Mouse (Mus musculus): ENCODE measurements around the gene Mamdc2. TPM values are rescaled to one million over a fixed set of nuclear protein-coding genes. Genes with fewer than 3 reads are reported as not detected.
"Not testable (repeated sequence)": the region's sequence is repeated elsewhere in the genome, so short reads cannot be mapped to it uniquely, and the experiment has no call there.

The Mamdc2 gene
- polyA plus RNA-seq (2014; fragmentation: Nextera tagmentation; extraction: Ambion mirVana): 1.5 and 1.8 TPM in 2 replicates

DNA sequence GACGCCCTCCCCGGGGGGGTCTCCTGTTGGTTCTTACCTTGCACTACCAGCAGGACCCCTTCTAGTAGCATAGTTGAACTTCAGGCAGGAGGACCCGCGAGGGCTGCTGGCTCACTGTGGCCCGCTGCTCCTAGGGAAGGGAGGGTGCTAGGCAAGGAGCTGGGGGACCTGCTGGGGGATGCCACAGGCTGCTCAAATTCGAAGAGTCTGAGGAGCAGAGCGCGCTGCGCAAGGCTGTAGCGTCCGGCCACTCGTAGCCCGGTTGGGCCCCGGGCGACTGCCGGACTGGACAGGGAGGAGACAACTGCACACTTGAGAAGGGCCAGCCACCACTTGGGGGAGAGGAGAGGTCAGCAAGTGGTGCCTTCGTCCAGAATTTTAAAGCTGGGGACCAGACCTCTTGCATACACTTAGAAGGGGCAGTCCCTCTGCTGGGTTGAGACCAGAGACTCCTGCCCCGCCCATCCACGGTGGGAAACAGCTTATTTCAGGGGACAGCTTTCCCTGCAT, at the start of gene Mamdc2:
TSS of gene Mamdc2 (minus strand) at position 455 of the 510 bp plus-strand sequence.
- Histone ChIP-seq H3K9ac (ENCODE audit: low read depth, low read length) (peak within 1 kb of the TSS; percentile 67), H3K4me1 (ENCODE audit: control insufficient read depth, insufficient read depth, low read length) (peaks cover 4% of the 10 kb centered on the region; the same call in 1 of the 2 replicates), H3K9me3 (replicated peaks; ENCODE audit: control insufficient read depth, low read length) (0 out of 2 replicates have a peak, but pooled peaks cover 3% of the 10 kb centered on the region), H3K4me2 (peak within 1 kb of the TSS; percentile 98), H3K4me3 (ENCODE audit: low read depth, low read length) (peak within 1 kb of the TSS; percentile 56), H3K27ac (ENCODE audit: low read depth, low read length) (no peak within 1 kb of the TSS), H3K36me3 (ENCODE audit: control insufficient read depth, insufficient read depth, low read length) (no peaks in the 10 kb centered on the region), H3K27me3 (ENCODE audit: control insufficient read depth, insufficient read depth, low read length) (no peaks in the 10 kb centered on the region)
- peak; percentile 35; the same call in 1 of the 2 replicates for ATAC-seq (replicated peaks; ENCODE audit: insufficient number of reproducible peaks, low FRiP score, low TSS enrichment)
- WGBS (ENCODE audit: insufficient replicate concordance): 1% methylated on average over 19 of the region's 19 CpGs

- H3K36me3 ChIP-seq (ENCODE audit: control insufficient read depth, insufficient read depth, low read length): no peaks in the 10 kb centered on the region
- no peak overlapping the region for H3K9ac ChIP-seq (ENCODE audit: low read depth, low read length)
- H3K4me1 ChIP-seq (ENCODE audit: control insufficient read depth, insufficient read depth, low read length): no peaks in the 10 kb centered on the region
- 88% methylated on average over 7 of the region's 7 CpGs for WGBS (ENCODE audit: insufficient replicate concordance)
- ATAC-seq (replicated peaks; ENCODE audit: insufficient number of reproducible peaks, low FRiP score, low TSS enrichment): no peak
- no peak overlapping the region for H3K4me2 ChIP-seq
- no peaks in the 10 kb centered on the region for H3K27me3 ChIP-seq (ENCODE audit: control insufficient read depth, insufficient read depth, low read length)
- no peak overlapping the region for H3K4me3 ChIP-seq (ENCODE audit: low read depth, low read length)
- H3K27ac ChIP-seq (ENCODE audit: low read depth, low read length): no peak overlapping the region
- no peaks in the 10 kb centered on the region for H3K9me3 ChIP-seq (replicated peaks; ENCODE audit: control insufficient read depth, low read length)
Observed at GRCm38 (mm10) chr19:23498011-23498410, 49.8 kb upstream of the Mamdc2 start.

DNA sequence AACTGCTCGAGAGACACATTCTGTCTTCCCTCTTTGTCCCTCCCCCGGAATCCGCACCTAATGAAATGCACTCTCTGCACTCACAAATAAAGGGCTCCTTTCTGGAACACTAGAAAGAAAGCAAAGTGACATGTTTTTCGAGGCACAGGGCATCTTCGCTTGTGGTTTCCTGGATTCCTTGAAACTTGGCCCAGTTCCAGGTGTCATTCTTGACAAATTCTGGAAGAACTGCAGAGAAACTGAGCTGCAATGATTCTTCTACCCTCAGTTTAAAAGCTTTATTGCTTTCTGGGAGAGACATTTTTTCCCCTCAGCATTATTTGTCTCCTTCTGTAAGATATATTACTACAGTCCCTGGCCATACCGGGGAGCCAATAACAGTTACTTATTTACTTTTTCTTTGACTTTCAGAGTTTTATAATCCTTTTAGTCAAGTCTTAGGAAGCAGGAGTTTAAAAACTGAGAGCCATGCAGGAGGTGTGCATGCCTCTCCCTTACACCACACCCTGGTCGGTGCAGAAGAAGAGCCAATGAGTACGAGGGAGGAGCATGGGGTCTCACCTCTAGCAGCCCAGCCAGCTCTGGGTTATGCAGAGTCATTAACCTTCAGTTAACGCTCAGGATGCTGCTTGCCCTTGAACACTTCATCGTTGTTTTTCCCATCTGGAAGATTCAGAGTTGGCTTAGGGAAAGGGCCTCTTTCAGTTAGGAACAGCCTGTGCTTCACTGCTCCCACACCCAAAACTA, 49.1 kb upstream of the Mamdc2 start:
- Histone ChIP-seq H3K27me3 (ENCODE audit: control insufficient read depth, insufficient read depth, low read length) (no peaks in the 10 kb centered on the region), H3K4me3 (ENCODE audit: low read depth, low read length) (no peak overlapping the region), H3K36me3 (ENCODE audit: control insufficient read depth, insufficient read depth, low read length) (no peaks in the 10 kb centered on the region), H3K9me3 (replicated peaks; ENCODE audit: control insufficient read depth, low read length) (no peaks in the 10 kb centered on the region), H3K27ac (ENCODE audit: low read depth, low read length) (no peak overlapping the region), H3K4me1 (ENCODE audit: control insufficient read depth, insufficient read depth, low read length) (no peaks in the 10 kb centered on the region), H3K4me2 (no peak overlapping the region), H3K9ac (ENCODE audit: low read depth, low read length) (no peak overlapping the region)
- WGBS (ENCODE audit: insufficient replicate concordance): 79% methylated on average over 10 of the region's 10 CpGs
- no peak for ATAC-seq (replicated peaks; ENCODE audit: insufficient number of reproducible peaks, low FRiP score, low TSS enrichment)

- Histone ChIP-seq H3K27ac (ENCODE audit: low read depth, low read length) (no peak overlapping the region), H3K9ac (ENCODE audit: low read depth, low read length) (no peak overlapping the region), H3K4me2 (no peak overlapping the region), H3K4me3 (ENCODE audit: low read depth, low read length) (no peak overlapping the region), H3K4me1 (ENCODE audit: control insufficient read depth, insufficient read depth, low read length) (no peaks in the 10 kb centered on the region), H3K27me3 (ENCODE audit: control insufficient read depth, insufficient read depth, low read length) (no peaks in the 10 kb centered on the region), H3K36me3 (ENCODE audit: control insufficient read depth, insufficient read depth, low read length) (no peaks in the 10 kb centered on the region), H3K9me3 (replicated peaks; ENCODE audit: control insufficient read depth, low read length) (no peaks in the 10 kb centered on the region)
- ATAC-seq (replicated peaks; ENCODE audit: insufficient number of reproducible peaks, low FRiP score, low TSS enrichment): no peak
- 80% methylated on average over 3 of the region's 3 CpGs for WGBS (ENCODE audit: insufficient replicate concordance)
Observed at GRCm38 (mm10) chr19:23496536-23496935, 48.3 kb upstream of the Mamdc2 start.

DNA sequence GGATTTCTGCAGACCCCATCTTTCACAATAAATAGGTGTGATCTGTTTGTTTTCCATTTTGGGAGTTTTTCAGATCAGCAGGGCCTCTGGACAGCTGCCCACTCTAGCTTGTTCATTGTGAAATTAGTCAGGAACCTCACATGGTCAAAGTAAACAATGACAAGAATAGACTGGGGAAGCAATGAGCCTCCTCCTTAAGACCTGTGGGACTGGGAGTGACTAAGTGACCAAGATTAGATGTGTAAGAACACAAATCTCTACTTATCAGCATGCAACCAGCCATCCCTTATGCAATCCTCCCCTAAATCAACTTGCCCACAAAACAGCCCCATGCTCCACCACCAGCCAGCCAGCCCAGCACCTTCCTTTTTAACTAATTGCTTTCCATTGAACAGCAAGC, 44.4 kb upstream of the Mamdc2 start:
- ATAC-seq (replicated peaks; ENCODE audit: insufficient number of reproducible peaks, low FRiP score, low TSS enrichment): no peak
- Histone ChIP-seq H3K4me3 (ENCODE audit: low read depth, low read length) (no peak overlapping the region), H3K4me1 (ENCODE audit: control insufficient read depth, insufficient read depth, low read length) (0 out of 2 replicates have a peak, but pooled peaks cover 2% of the 10 kb centered on the region), H3K36me3 (ENCODE audit: control insufficient read depth, insufficient read depth, low read length) (no peaks in the 10 kb centered on the region), H3K27ac (ENCODE audit: low read depth, low read length) (no peak overlapping the region), H3K9ac (ENCODE audit: low read depth, low read length) (no peak overlapping the region), H3K27me3 (ENCODE audit: control insufficient read depth, insufficient read depth, low read length) (no peaks in the 10 kb centered on the region), H3K4me2 (no peak overlapping the region), H3K9me3 (replicated peaks; ENCODE audit: control insufficient read depth, low read length) (no peaks in the 10 kb centered on the region)

DNA sequence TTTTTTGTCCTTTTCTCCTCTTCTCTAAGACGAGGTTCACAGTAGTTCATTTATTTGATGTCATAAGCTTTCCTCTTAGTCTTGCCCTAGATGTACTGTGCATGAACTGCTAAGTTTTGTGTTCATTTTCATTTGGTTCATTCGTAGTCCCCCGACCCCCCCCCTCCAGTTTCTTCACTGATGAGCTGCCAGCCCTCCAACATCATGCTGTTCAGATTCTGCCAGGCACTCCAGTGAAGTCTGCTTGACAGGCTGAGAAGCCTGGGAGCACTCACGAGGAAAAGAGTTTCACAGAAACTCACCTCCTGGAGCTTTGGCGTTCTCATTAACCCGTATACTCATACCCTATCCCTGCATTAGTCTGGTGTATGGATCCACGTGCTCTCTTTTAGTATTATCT, 42.5 kb upstream of the Mamdc2 start:
- not testable (repeated sequence) for H3K4me1 ChIP-seq (ENCODE audit: control insufficient read depth, insufficient read depth, low read length); H3K4me3 ChIP-seq (ENCODE audit: low read depth, low read length); ATAC-seq (replicated peaks; ENCODE audit: insufficient number of reproducible peaks, low FRiP score, low TSS enrichment); H3K27ac ChIP-seq (ENCODE audit: low read depth, low read length); H3K27me3 ChIP-seq (ENCODE audit: control insufficient read depth, insufficient read depth, low read length); H3K36me3 ChIP-seq (ENCODE audit: control insufficient read depth, insufficient read depth, low read length); H3K9ac ChIP-seq (ENCODE audit: low read depth, low read length); H3K9me3 ChIP-seq (replicated peaks; ENCODE audit: control insufficient read depth, low read length); H3K4me2 ChIP-seq
- WGBS (ENCODE audit: insufficient replicate concordance): 36% methylated on average over 7 of the region's 7 CpGs

GRCm38 (mm10) chr19:23489780-23490179, 41.5 kb upstream of the Mamdc2 start:
- ATAC-seq (replicated peaks; ENCODE audit: insufficient number of reproducible peaks, low FRiP score, low TSS enrichment): no peak
- WGBS (ENCODE audit: insufficient replicate concordance): 26% methylated on average over 8 of the region's 8 CpGs
- H3K27ac ChIP-seq (ENCODE audit: low read depth, low read length): no peak overlapping the region
- no peaks in the 10 kb centered on the region for H3K9me3 ChIP-seq (replicated peaks; ENCODE audit: control insufficient read depth, low read length)
- no peaks in the 10 kb centered on the region for H3K27me3 ChIP-seq (ENCODE audit: control insufficient read depth, insufficient read depth, low read length)
- H3K4me3 ChIP-seq (ENCODE audit: low read depth, low read length): no peak overlapping the region
- H3K9ac ChIP-seq (ENCODE audit: low read depth, low read length): no peak overlapping the region
- H3K4me2 ChIP-seq: 0 out of 2 replicates have a peak overlapping the region, but pooled peaks have one; percentile 9
- 0 out of 2 replicates have a peak, but pooled peaks cover 2% of the 10 kb centered on the region for H3K4me1 ChIP-seq (ENCODE audit: control insufficient read depth, insufficient read depth, low read length)
- no peaks in the 10 kb centered on the region for H3K36me3 ChIP-seq (ENCODE audit: control insufficient read depth, insufficient read depth, low read length)

GRCm38 (mm10) chr19:23487421-23487820, 39.2 kb upstream of the Mamdc2 start:
- Histone ChIP-seq H3K36me3 (ENCODE audit: control insufficient read depth, insufficient read depth, low read length) (no peaks in the 10 kb centered on the region), H3K4me3 (ENCODE audit: low read depth, low read length) (no peak overlapping the region), H3K9ac (ENCODE audit: low read depth, low read length) (no peak overlapping the region), H3K4me1 (ENCODE audit: control insufficient read depth, insufficient read depth, low read length) (0 out of 2 replicates have a peak, but pooled peaks cover 2% of the 10 kb centered on the region), H3K27me3 (ENCODE audit: control insufficient read depth, insufficient read depth, low read length) (no peaks in the 10 kb centered on the region), H3K9me3 (replicated peaks; ENCODE audit: control insufficient read depth, low read length) (no peaks in the 10 kb centered on the region), H3K4me2 (no peak overlapping the region), H3K27ac (ENCODE audit: low read depth, low read length) (no peak overlapping the region)
- 85% methylated on average over 1 of the region's 1 CpGs for WGBS (ENCODE audit: insufficient replicate concordance)
- no peak for ATAC-seq (replicated peaks; ENCODE audit: insufficient number of reproducible peaks, low FRiP score, low TSS enrichment)
